Mouse (Mus musculus): Measurements from ENCODE around the gene Gch1. TPM values are rescaled to one million over a fixed set of nuclear protein-coding genes. Genes with fewer than 3 reads are reported as not detected.
A peak's percentile ranks its signal among the peaks of the same experiment; 100 is the strongest.

Gch1 gene
- polyA plus RNA-seq, 1 experiment, result 16.1 TPM

DNA sequence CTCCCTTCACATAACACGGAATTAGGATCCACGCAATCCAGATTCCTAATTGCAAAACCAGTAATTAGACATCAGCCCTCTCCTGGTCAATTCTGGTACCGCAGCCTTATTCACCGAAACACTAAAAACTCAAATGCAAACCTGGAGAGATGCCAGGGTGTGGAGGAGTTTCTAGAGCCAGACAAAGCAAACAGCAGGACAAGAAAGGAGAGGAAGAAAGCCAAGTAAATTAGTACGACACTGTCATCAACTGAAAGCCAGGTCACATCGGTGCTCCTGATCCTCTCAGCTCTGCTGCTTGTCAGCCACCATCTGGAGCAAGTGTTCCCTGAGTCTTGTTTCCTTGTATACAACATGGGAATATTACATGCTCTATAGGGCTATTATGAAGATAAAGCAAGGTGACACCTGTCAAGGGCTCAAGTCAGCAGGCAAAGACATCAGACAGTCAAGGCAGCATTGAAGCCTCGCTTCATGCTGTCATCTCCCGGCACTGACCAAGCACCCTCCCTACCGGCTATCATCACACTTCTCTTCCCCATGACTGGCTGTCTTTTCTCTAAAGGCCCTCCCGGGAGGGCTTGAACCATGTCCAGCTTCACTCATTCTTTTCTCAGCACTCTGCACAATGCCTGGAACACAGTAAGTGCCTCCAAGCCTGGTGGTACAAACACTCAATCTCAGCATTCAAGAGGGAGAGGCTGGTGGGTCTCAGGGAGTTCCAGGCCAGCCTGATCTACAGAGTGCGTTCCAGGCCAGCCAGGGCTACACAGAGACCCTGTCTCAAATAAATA is 7.5 kb downstream of the Gch1 start:
- H3K27ac ChIP-seq (ENCODE audit: insufficient read depth, low read length), result no peak overlapping the region
- TF ChIP-seq POLR2A (IDR thresholded peaks at IDR 0.05; ENCODE audit: low read depth, low read length) (no peak), CTCF (IDR thresholded peaks at IDR 0.05; ENCODE audit: extremely low read depth, insufficient read depth, insufficient read length, insufficient replicate concordance) (0 out of 2 replicates have a peak, but pooled peaks have one; percentile 0)
- peaks cover 6% of the 10 kb centered on the region; the same call in 1 of the 2 replicates for H3K4me1 ChIP-seq (ENCODE audit: control insufficient read depth, insufficient read depth, insufficient read length)
- DNase-seq (ENCODE audit: low read depth in 1 of 2, low spot score in 2 of 2), result peak in 1 of 2 experiments; percentile 25
- 71% methylated on average over 11 of the region's 11 CpGs for WGBS
- H3K27me3 ChIP-seq (ENCODE audit: control insufficient read depth, insufficient read depth, low read length), result no peaks in the 10 kb centered on the region
- no peaks in the 10 kb centered on the region for H3K36me3 ChIP-seq (ENCODE audit: control insufficient read depth, insufficient read depth, low read length)
- no peak overlapping the region for H3K4me3 ChIP-seq (ENCODE audit: extremely low read depth, insufficient read depth, insufficient read length)

DNA sequence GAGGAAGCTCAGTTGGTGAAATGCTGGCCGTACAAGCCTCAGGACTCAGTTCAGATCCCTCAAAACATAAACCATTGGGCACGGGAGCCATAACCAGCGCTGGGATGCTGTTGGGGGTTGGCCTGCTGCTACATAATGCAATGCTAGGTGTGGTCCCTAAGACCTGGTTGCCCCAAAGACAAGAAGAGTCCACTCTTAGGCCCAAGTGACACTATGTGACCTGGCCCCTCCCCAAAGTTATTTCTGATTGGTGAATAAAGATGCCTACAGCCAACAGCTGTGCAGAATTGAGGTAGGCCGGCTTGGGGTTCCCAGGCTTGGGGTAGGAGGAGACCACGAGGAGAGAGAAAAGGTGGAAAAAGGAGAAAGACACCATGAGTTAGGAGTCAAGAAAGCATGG is 10.4 kb downstream of the Gch1 start:
- H3K4me1 ChIP-seq (ENCODE audit: control insufficient read depth, insufficient read depth, insufficient read length), result peaks cover 6% of the 10 kb centered on the region; the same call in 1 of the 2 replicates
- H3K36me3 ChIP-seq (ENCODE audit: control insufficient read depth, insufficient read depth, low read length), result no peaks in the 10 kb centered on the region
- 97% methylated on average over 5 of the region's 5 CpGs for WGBS
- no peak for DNase-seq (ENCODE audit: low read depth in 1 of 2, low spot score in 2 of 2)
- H3K27me3 ChIP-seq (ENCODE audit: control insufficient read depth, insufficient read depth, low read length), result no peaks in the 10 kb centered on the region
- H3K27ac ChIP-seq (ENCODE audit: insufficient read depth, low read length), result no peak overlapping the region
- TF ChIP-seq POLR2A (IDR thresholded peaks at IDR 0.05; ENCODE audit: low read depth, low read length), result no peak
- TF ChIP-seq CTCF (IDR thresholded peaks at IDR 0.05; ENCODE audit: extremely low read depth, insufficient read depth, insufficient read length, insufficient replicate concordance), result no peak
- H3K4me3 ChIP-seq (ENCODE audit: extremely low read depth, insufficient read depth, insufficient read length), result no peak overlapping the region

- Histone ChIP-seq H3K27me3 (ENCODE audit: control insufficient read depth, insufficient read depth, low read length) (no peaks in the 10 kb centered on the region), H3K4me3 (ENCODE audit: extremely low read depth, insufficient read depth, insufficient read length) (no peak overlapping the region), H3K4me1 (ENCODE audit: control insufficient read depth, insufficient read depth, insufficient read length) (peaks cover 6% of the 10 kb centered on the region; the same call in 1 of the 2 replicates), H3K36me3 (ENCODE audit: control insufficient read depth, insufficient read depth, low read length) (no peaks in the 10 kb centered on the region), H3K27ac (ENCODE audit: insufficient read depth, low read length) (no peak overlapping the region)
- TF ChIP-seq CTCF (IDR thresholded peaks at IDR 0.05; ENCODE audit: extremely low read depth, insufficient read depth, insufficient read length, insufficient replicate concordance), result no peak
- TF ChIP-seq POLR2A (IDR thresholded peaks at IDR 0.05; ENCODE audit: low read depth, low read length), result no peak
- no peak for DNase-seq (ENCODE audit: low read depth in 1 of 2, low spot score in 2 of 2)
- 22% methylated on average over 13 of the region's 13 CpGs for WGBS
Measured at GRCm38 (mm10) chr14:47177846-47178414, 11.3 kb downstream of the Gch1 start.

DNA sequence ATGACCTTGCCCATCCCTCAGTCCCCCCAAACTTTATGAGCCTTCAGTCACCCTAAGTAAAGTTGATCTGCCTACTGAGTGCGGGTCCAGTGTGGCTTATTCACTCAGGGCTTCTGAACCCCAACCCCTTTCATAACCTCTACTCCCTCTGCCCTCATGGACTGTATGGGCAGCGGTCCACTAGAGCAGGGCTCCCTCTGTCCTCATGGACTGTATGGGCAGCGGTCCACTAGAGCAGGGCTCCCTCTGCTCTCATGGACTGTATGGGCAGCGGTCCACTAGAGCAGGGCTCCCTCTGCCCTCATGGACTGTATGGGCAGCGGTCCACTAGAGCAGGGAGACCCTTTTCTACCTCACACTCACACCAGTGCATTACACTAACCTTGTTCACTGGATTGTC is 13.0 kb downstream of the Gch1 start:
- no peaks in the 10 kb centered on the region for H3K36me3 ChIP-seq (ENCODE audit: control insufficient read depth, insufficient read depth, low read length)
- TF ChIP-seq CTCF (IDR thresholded peaks at IDR 0.05; ENCODE audit: extremely low read depth, insufficient read depth, insufficient read length, insufficient replicate concordance), result no peak
- TF ChIP-seq POLR2A (IDR thresholded peaks at IDR 0.05; ENCODE audit: low read depth, low read length), result no peak
- H3K27ac ChIP-seq (ENCODE audit: insufficient read depth, low read length), result no peak overlapping the region
- no peak for DNase-seq (ENCODE audit: low read depth in 1 of 2, low spot score in 2 of 2)
- H3K27me3 ChIP-seq (ENCODE audit: control insufficient read depth, insufficient read depth, low read length), result no peaks in the 10 kb centered on the region
- WGBS, result 97% methylated on average over 5 of the region's 5 CpGs
- peaks cover 10% of the 10 kb centered on the region; the same call in 1 of the 2 replicates for H3K4me1 ChIP-seq (ENCODE audit: control insufficient read depth, insufficient read depth, insufficient read length)
- H3K4me3 ChIP-seq (ENCODE audit: extremely low read depth, insufficient read depth, insufficient read length), result no peak overlapping the region

GRCm38 (mm10) chr14:47175136-47175535 is 14.1 kb downstream of the Gch1 start:
- no peak for DNase-seq (ENCODE audit: low read depth in 1 of 2, low spot score in 2 of 2)
- no peaks in the 10 kb centered on the region for H3K36me3 ChIP-seq (ENCODE audit: control insufficient read depth, insufficient read depth, low read length)

DNA sequence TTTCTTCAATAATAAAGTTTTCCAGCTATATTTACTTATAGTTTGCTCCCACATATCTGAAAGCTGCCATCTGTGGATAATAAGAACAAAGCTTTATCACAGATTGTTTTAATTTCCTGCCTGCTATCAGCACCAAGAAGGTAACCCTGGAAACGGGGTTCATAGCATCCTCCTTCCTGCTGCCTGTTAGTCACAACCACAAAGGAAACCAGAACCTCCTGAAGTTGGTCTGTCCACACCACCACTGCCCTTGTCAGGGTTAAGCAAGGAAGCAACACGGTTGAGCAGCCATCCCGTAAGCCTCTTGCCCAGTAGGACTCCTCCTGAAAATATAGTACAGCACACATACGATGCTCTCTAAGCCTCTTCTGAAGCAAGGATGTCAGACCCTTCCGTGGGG is 17.1 kb downstream of the Gch1 start:
- H3K36me3 ChIP-seq (ENCODE audit: control insufficient read depth, insufficient read depth, low read length), result 0 out of 2 replicates have a peak, but pooled peaks cover 3% of the 10 kb centered on the region
- no peak for DNase-seq (ENCODE audit: low read depth in 1 of 2, low spot score in 2 of 2)
- TF ChIP-seq POLR2A (IDR thresholded peaks at IDR 0.05; ENCODE audit: low read depth, low read length) (no peak), CTCF (IDR thresholded peaks at IDR 0.05; ENCODE audit: extremely low read depth, insufficient read depth, insufficient read length, insufficient replicate concordance) (no peak)
- H3K27me3 ChIP-seq (ENCODE audit: control insufficient read depth, insufficient read depth, low read length), result no peaks in the 10 kb centered on the region
- 11% methylated on average over 5 of the region's 5 CpGs for WGBS
- peaks cover 8% of the 10 kb centered on the region; the same call in 1 of the 2 replicates for H3K4me1 ChIP-seq (ENCODE audit: control insufficient read depth, insufficient read depth, insufficient read length)
- no peak overlapping the region for H3K27ac ChIP-seq (ENCODE audit: insufficient read depth, low read length)
- no peak overlapping the region for H3K4me3 ChIP-seq (ENCODE audit: extremely low read depth, insufficient read depth, insufficient read length)

More at GRCm38 (mm10) chr14:47175136-47175535, 14.1 kb downstream of the Gch1 start:
- TF ChIP-seq CTCF (IDR thresholded peaks at IDR 0.05; ENCODE audit: extremely low read depth, insufficient read depth, insufficient read length, insufficient replicate concordance), result no peak
- TF ChIP-seq POLR2A (IDR thresholded peaks at IDR 0.05; ENCODE audit: low read depth, low read length), result no peak
- H3K27me3 ChIP-seq (ENCODE audit: control insufficient read depth, insufficient read depth, low read length), result no peaks in the 10 kb centered on the region
- H3K4me1 ChIP-seq (ENCODE audit: control insufficient read depth, insufficient read depth, insufficient read length), result peaks cover 10% of the 10 kb centered on the region; the same call in 1 of the 2 replicates
- no peak overlapping the region for H3K4me3 ChIP-seq (ENCODE audit: extremely low read depth, insufficient read depth, insufficient read length)
- 91% methylated on average over 5 of the region's 5 CpGs for WGBS
- H3K27ac ChIP-seq (ENCODE audit: insufficient read depth, low read length), result no peak overlapping the region

All from spleen, adult 2 months (tissue).